Mouse (Mus musculus) brain, adult 10 weeks (tissue): ENCODE measurements around the gene Mov10. TPM values are rescaled to one million over a fixed set of nuclear protein-coding genes. Genes with fewer than 3 reads are reported as not detected.

Experiments used
- polyA plus RNA-seq: library from polyadenylated mRNA; stranded (reverse); fragments of 350-450 nt; fragmentation: Illumina TruSeq; extraction: RNeasy Lipid Tissue Mini Kit (QIAGEN cat#74804); gene quantifications from one replicate; pipeline ENCODE4 v1.2.3, GENCODE M21; 2015; ENCODE audit warnings: low read depth, low replicate concordance

Mov10 gene
- polyA plus RNA-seq, result 4.8 TPM

DNA sequence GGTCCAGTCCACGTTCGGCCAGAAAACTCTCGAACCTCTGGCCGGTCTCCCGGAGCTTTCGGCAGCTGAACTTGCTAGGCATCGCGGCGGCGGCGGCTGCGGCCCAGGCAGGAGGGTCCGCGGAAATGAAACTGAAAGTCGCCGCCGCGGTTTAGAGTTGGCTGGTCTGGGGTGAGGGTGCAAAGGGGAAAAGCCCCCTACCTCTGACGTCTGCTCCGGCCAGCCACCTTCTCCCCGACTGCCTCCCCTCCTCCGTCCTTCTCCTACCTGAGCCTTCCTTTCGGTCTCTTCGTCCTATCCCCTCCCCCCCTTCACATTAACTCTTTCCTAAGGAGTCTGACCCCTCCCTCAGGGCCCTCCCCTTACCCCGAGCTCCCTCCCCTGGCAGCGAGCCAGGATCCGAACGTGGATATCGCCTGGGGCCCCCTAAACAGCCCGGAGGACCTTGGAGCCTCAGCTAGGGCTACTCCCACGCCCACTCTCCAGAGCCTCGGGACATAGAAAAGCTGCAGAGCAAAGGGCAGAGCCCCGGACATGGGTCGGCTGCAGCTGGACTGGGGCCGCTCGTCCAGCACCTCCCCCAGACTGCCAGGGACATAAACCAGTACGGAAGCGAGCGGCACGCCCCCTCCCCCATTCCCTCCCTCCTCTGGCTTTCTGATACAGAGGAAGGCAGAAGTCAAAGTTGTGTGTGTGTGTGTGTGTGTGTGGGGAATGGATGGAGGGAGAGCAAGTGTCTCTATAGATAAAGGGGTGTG lies at the start of gene Mov10:
Gene Mov10 (minus strand): TSS at position 573 of the 758 bp plus-strand sequence.

DNA sequence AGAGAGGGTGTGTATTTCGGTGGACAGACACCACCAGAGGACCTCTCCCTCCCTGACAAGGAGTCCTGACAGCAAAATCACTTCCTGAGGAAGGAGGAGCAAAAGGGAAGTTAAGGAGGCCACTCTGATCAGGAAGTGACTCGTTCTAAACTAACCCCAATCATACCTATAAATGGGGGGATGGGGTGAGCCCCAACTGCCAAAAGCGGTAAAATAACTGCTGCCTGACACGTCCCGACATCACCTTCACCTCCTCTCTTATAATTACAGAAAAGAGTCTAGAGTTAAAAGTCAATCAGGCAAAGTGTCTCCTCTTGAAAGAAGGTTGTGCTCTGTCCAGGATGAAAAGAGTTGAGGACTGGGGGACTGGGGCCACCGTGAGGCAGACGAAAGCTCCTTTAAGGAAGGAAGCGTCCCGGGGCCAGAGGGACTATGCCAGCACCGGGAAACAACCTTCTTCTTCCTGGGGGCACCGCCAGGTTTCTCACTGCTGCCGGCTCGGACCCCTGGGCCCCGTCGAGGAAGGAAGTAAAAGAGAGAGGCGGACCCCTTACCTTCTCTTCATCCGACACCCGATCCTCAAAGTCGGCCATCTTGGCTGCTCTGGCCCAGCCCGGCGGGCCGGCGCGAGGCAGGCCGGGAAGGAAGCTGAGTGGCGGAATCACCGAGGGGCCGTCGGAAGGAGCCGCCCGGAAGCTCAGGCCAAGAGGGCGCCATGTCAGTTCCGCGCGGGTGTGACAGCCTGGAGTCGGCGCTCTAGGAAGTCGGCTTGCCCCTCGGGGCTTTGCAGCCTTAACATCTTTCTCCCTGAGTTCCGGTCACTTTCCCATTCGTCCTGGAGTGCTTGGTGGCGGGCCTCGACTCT lies 45.7 kb upstream of the Mov10 start, which contains the start of the genes St7l and Capza1:
Gene St7l (plus strand): TSS at position 220 of the 865 bp plus-strand sequence.
Gene Capza1 (minus strand): TSS at position 720 of the 865 bp plus-strand sequence.

DNA sequence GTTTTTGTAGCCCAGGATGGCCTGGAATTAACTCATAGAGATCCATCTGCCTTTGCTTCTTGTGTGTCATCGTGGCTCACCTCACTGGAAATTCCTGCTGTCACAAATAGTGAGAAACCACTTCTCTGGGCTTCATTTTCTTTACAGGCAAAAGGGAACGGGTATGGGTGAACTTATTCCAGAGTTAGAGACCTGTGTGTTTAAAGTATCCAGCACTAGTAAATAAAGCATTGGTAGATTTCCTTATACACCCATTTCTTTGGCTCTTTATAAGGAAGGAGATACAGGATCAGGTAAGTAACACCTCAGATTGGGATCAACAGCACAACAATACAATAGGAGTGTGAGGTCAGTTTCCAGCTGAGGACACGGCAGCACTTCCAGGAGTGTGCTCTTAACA lies 30.3 kb downstream of the Mov10 start, which contains the start of gene Rhoc:
Gene Rhoc (plus strand): TSS at position 301 of the 400 bp plus-strand sequence.

DNA sequence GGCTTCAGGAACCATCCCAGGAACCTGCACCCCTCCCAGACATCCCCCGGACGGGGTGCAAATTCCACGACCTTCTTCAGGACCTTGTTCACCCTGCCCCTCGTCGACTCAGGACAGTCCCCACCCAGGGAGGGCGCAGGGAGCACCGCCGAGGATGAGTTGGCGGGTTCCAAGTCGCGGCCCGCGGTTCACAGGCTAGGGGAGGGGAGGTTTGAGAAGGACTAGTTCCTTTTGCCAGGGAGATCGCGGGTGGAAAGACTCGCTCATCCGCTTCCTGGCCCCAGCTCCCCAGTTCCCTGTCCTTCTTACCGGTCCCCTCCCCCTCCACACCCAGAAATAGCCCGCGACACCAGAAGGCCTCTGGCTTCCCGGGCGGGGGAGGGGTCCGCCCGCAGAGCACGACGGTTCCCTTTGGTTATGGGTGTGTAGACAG lies 36.9 kb downstream of the Mov10 start, which contains the start of gene Fam19a3:
Gene Fam19a3 (minus strand): TSS at position 370 of the 433 bp plus-strand sequence.

DNA sequence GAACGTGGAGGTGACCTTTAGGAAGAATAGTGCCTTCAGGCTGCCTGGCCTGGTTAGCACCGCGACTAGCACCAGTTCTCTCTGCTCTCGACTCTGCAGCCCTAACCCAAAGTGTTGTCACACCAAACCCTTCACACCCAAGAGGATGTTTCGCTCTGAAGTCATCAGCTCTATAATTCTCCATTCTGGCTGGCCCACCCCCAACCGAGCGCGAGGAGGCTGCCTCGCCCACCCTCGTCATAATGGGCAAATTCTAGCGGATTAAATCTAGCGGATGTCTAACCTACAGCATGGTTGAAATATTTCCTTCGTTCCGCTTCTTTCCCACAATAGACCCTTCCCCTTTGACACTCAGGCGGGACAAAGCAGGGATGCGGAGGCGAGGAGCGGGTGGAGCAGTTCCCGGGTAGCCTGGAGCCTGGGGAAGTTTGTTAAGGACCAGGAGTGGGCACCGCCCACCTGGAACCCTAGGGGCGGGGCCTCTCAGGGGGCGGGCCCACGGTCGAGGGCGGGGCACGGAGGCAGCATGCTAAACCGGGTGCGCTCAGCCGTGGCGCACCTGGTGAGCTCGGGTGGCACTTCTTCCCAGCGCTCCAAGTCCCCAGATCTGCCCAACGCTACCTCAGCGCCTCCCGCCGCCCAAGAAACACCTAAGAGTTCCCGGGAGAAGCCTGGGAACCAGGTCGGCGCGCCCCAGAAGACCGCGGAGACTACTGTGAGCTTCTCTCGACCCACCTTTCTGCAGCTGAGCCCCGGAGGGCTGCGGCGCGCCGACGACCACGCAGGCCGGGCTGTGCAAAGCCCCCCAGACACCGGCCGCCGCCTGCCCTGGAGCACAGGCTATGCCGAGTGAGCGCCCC lies 37.6 kb downstream of the Mov10 start, which contains the start of gene Ppm1j:
Gene Ppm1j (plus strand): TSS at position 496 of the 860 bp plus-strand sequence.

Other genes with a start within 250 kb of the Mov10 start
- gene Slc16a1, start 179.9 kb downstream of the Mov10 start, polyA plus RNA-seq, result 25.4 TPM
- 0.70 TPM for gene Ppm1j, start 37.5 kb downstream of the Mov10 start, polyA plus RNA-seq
- 0.19 TPM for gene Fam19a3, start 36.7 kb downstream of the Mov10 start, polyA plus RNA-seq
- gene Rhoc, start 30.2 kb downstream of the Mov10 start, polyA plus RNA-seq, result 34.2 TPM
- 28.0 TPM for gene St7l, start 45.4 kb upstream of the Mov10 start, polyA plus RNA-seq
- gene Capza1, start 45.9 kb upstream of the Mov10 start, polyA plus RNA-seq, result 59.2 TPM
- gene Wnt2b, start 143.4 kb upstream of the Mov10 start, polyA plus RNA-seq, result 1.7 TPM
- gene Cttnbp2nl, start 234.6 kb upstream of the Mov10 start, polyA plus RNA-seq, result 17.6 TPM
- not detected for gene 4930564D02Rik, start 248.3 kb upstream of the Mov10 start, polyA plus RNA-seq